Mouse (Mus musculus): ENCODE data around the gene Ttc25.

DNA sequence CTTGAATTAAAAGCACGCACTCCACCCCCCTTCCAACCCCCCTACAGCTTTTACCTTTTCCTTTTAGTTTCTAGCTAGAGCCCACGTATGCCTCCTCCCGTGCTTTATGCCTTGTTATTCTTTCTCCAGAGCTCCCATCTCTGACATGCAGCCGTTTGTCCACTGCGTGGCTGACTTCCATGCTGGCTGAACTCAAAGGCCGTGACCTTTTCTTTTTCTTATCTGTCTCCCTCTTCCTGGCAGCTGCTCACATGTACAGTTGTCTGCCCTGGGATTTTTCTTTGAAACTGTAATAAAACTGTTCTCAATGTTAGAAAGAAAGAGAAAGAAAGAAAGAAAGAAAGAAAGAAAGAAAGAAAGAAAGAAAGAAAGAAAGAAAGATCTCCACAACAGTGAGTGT, 4.4 kb upstream of the Ttc25 start:
- TF ChIP-seq EP300 (optimal IDR thresholded peaks at IDR 0.05) (no peak), CTCF (IDR thresholded peaks at IDR 0.05; ENCODE audit: low read depth) (no peak)

Data from stomach, postnatal 0 days (tissue).